Mouse (Mus musculus): ENCODE measurements around the gene Gtf2ird1. TPM values are rescaled to one million over a fixed set of nuclear protein-coding genes. Genes with fewer than 3 reads are reported as not detected.

Gene Gtf2ird1
- 62.6 and 64.9 TPM in 2 replicates for polyA plus RNA-seq (2015; fragmentation: Nextera tagmentation; extraction: Ambion mirVana)

GRCm38 (mm10) chr5:134456503-134456962 lies at the start of gene Gtf2ird1:
Gene Gtf2ird1 (minus strand): TSS chr5:134456716.
- Histone ChIP-seq H3K27ac (replicated peaks) (peak within 1 kb of the TSS; percentile 86), H3K4me2 (peak within 1 kb of the TSS; percentile 91), H3K4me3 (replicated peaks) (peak within 1 kb of the TSS; percentile 82), H3K9ac (replicated peaks) (peak within 1 kb of the TSS; percentile 82), H3K9me3 (replicated peaks) (no peaks in the 10 kb centered on the region), H3K36me3 (peaks cover 6% of the 10 kb centered on the region; the same call in 1 of the 2 replicates), H3K4me1 (peaks cover 27% of the 10 kb centered on the region), H3K27me3 (replicated peaks) (no peaks in the 10 kb centered on the region)
- WGBS = 1% methylated on average over 42 of the region's 44 CpGs
- ATAC-seq (ENCODE audit: low FRiP score) = peak; percentile 84

GRCm38 (mm10) chr5:134505810-134506292 lies 49.3 kb upstream of the Gtf2ird1 start:
- ATAC-seq (ENCODE audit: low FRiP score) = peak; percentile 81
- H3K27ac ChIP-seq (replicated peaks) = peak overlapping the region; percentile 74
- WGBS = 49% methylated on average over 9 of the region's 9 CpGs
- H3K4me2 ChIP-seq = no peak overlapping the region
- no peak overlapping the region for H3K9ac ChIP-seq (replicated peaks)
- no peak overlapping the region for H3K4me3 ChIP-seq (replicated peaks)
- no peaks in the 10 kb centered on the region for H3K27me3 ChIP-seq (replicated peaks)
- H3K4me1 ChIP-seq = peaks cover 12% of the 10 kb centered on the region
- H3K36me3 ChIP-seq = peaks cover 80% of the 10 kb centered on the region
- no peaks in the 10 kb centered on the region for H3K9me3 ChIP-seq (replicated peaks)

- Histone ChIP-seq H3K4me3 (replicated peaks) (no peak overlapping the region), H3K4me1 (peaks cover 9% of the 10 kb centered on the region), H3K9ac (replicated peaks) (no peak overlapping the region), H3K27me3 (replicated peaks) (no peaks in the 10 kb centered on the region), H3K36me3 (peaks cover 78% of the 10 kb centered on the region), H3K4me2 (no peak overlapping the region), H3K27ac (replicated peaks) (no peak overlapping the region), H3K9me3 (replicated peaks) (no peaks in the 10 kb centered on the region)
- 98% methylated on average over 18 of the region's 18 CpGs for WGBS
- ATAC-seq (ENCODE audit: low FRiP score) = no peak
Measured at GRCm38 (mm10) chr5:134502591-134502990, 46.1 kb upstream of the Gtf2ird1 start.

DNA sequence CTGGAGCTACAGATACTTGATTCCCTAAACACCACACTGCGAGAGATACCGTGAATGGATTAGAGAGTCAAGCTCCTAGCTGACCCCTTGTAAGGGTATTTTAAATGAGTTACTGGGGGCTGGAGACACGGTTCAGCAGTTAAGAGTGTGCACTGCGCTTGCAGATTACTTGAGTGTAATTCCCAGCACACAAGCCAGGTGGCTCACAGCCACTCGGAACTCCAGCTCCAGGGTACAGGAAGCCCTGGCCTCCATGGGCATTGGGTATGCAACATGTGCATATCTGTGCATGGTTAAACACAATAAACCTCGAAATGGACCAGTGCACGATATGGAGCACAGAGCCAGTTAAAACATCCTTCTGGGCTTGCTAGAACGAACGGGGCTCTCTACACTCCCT lies 44.9 kb upstream of the Gtf2ird1 start:
- no peaks in the 10 kb centered on the region for H3K27me3 ChIP-seq (replicated peaks)
- H3K36me3 ChIP-seq = peaks cover 79% of the 10 kb centered on the region
- no peak for ATAC-seq (ENCODE audit: low FRiP score)
- H3K9me3 ChIP-seq (replicated peaks) = no peaks in the 10 kb centered on the region
- peaks cover 8% of the 10 kb centered on the region for H3K4me1 ChIP-seq
- H3K4me3 ChIP-seq (replicated peaks) = no peak overlapping the region
- H3K27ac ChIP-seq (replicated peaks) = no peak overlapping the region
- 89% methylated on average over 9 of the region's 9 CpGs for WGBS
- H3K9ac ChIP-seq (replicated peaks) = no peak overlapping the region
- H3K4me2 ChIP-seq = no peak overlapping the region

DNA sequence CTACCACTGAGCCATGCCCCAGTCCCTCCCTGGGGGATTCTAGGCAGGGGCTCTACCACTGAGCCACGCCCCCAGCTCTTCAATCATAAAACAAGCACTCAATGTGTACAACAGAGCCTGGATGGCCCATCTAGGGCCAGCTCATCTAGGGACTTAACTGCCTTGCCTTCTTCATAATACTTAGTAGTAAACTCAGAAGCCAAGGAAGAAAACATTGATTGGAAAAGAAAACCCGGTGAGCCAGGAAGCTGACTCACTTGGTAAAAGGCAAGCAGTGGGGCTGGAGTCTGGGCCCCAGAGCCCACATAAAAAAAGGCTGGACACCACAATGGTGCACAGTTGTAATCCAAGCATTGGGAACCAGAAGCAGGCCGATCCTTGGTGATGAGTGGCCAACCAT lies 44.2 kb upstream of the Gtf2ird1 start:
- no peaks in the 10 kb centered on the region for H3K9me3 ChIP-seq (replicated peaks)
- 95% methylated on average over 3 of the region's 3 CpGs for WGBS
- peaks cover 87% of the 10 kb centered on the region for H3K36me3 ChIP-seq
- no peak overlapping the region for H3K9ac ChIP-seq (replicated peaks)
- H3K27me3 ChIP-seq (replicated peaks) = no peaks in the 10 kb centered on the region
- peaks cover 5% of the 10 kb centered on the region for H3K4me1 ChIP-seq
- no peak overlapping the region for H3K4me3 ChIP-seq (replicated peaks)
- no peak for ATAC-seq (ENCODE audit: low FRiP score)
- H3K27ac ChIP-seq (replicated peaks) = no peak overlapping the region
- H3K4me2 ChIP-seq = no peak overlapping the region

DNA sequence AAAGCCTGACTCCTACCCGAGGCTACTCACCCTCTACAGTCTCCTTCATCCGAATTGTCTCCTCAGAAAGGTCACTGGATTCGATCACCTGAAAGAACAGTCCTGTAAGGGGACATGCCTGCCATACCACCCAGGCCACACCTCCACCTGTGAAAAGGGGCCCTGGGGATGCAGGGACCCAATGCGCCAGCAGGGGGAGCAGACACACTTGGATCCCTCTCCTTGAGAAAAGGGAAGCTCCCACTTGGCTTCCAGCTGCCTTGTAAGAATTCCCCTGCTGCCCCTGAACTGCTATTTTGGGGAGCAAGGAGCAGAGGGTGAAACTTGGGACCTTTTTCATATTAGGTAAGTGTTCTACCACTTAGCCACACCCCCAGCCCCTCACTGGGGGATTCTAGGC lies 43.5 kb upstream of the Gtf2ird1 start:
- peaks cover 4% of the 10 kb centered on the region for H3K4me1 ChIP-seq
- H3K9me3 ChIP-seq (replicated peaks) = no peaks in the 10 kb centered on the region
- no peak overlapping the region for H3K4me3 ChIP-seq (replicated peaks)
- H3K4me2 ChIP-seq = no peak overlapping the region
- H3K27ac ChIP-seq (replicated peaks) = no peak overlapping the region
- ATAC-seq (ENCODE audit: low FRiP score) = no peak
- 85% methylated on average over 4 of the region's 4 CpGs for WGBS
- no peak overlapping the region for H3K9ac ChIP-seq (replicated peaks)
- peaks cover 87% of the 10 kb centered on the region for H3K36me3 ChIP-seq
- H3K27me3 ChIP-seq (replicated peaks) = no peaks in the 10 kb centered on the region

DNA sequence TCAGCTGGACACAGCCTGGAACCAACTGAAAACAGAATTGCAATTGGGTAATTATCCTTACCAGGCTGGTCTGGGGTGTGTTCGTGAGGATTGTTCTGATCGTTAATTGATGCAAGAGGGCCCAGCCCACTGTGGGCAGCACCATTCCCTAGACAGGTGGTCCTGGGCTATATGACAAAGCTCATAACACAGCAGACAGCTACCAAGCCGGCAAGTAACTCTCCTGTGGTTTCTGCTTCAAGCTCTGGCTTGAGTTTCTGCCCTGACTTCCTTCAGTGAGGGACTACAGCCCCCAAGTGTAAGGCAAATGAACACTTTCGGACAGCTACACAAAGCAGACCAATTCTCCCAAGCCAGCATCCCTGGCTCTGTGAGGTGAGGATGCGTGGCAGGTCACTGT lies 40.5 kb upstream of the Gtf2ird1 start:
- Histone ChIP-seq H3K4me1 (0 out of 2 replicates have a peak, but pooled peaks cover 3% of the 10 kb centered on the region), H3K9ac (replicated peaks) (no peak overlapping the region), H3K4me2 (no peak overlapping the region), H3K9me3 (replicated peaks) (no peaks in the 10 kb centered on the region), H3K27me3 (replicated peaks) (no peaks in the 10 kb centered on the region), H3K4me3 (replicated peaks) (no peak overlapping the region), H3K36me3 (peaks cover 88% of the 10 kb centered on the region), H3K27ac (replicated peaks) (no peak overlapping the region)
- 95% methylated on average over 5 of the region's 5 CpGs for WGBS
- ATAC-seq (ENCODE audit: low FRiP score) = no peak

GRCm38 (mm10) chr5:134495796-134496195 lies 39.3 kb upstream of the Gtf2ird1 start:
- Histone ChIP-seq H3K4me1 (0 out of 2 replicates have a peak, but pooled peaks cover 5% of the 10 kb centered on the region), H3K27me3 (replicated peaks) (no peaks in the 10 kb centered on the region), H3K27ac (replicated peaks) (no peak overlapping the region), H3K9me3 (replicated peaks) (no peaks in the 10 kb centered on the region), H3K4me2 (no peak overlapping the region), H3K36me3 (peaks cover 83% of the 10 kb centered on the region), H3K4me3 (replicated peaks) (no peak overlapping the region), H3K9ac (replicated peaks) (no peak overlapping the region)
- ATAC-seq (ENCODE audit: low FRiP score) = no peak
- 88% methylated on average over 4 of the region's 4 CpGs for WGBS

DNA sequence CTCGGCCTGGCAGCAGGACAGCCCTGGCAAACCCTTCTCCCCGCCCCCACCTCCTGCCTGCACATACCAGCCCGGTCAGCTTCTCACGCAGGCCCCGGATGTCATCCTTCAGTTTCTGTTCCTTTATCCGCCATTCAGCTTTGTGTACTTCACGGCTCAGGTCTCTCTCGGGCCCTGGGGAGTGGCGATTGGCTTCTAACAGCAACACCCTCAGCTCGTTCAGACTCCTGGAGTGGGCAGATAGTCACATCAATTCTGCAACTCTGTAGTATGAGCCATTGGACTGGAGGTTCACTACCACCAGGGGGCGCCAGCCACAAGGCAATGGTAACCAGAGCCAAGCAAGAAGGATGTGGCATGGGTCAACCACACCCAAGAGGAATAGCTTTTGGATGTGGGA lies 37.6 kb upstream of the Gtf2ird1 start:
- Histone ChIP-seq H3K4me2 (no peak overlapping the region), H3K4me3 (replicated peaks) (no peak overlapping the region), H3K36me3 (peaks cover 85% of the 10 kb centered on the region), H3K4me1 (0 out of 2 replicates have a peak, but pooled peaks cover 5% of the 10 kb centered on the region), H3K27ac (replicated peaks) (no peak overlapping the region), H3K27me3 (replicated peaks) (no peaks in the 10 kb centered on the region), H3K9ac (replicated peaks) (no peak overlapping the region), H3K9me3 (replicated peaks) (no peaks in the 10 kb centered on the region)
- ATAC-seq (ENCODE audit: low FRiP score) = peak; percentile 42; the same call in 1 of the 2 replicates
- 52% methylated on average over 11 of the region's 11 CpGs for WGBS

- H3K27me3 ChIP-seq (replicated peaks) = no peaks in the 10 kb centered on the region
- no peak overlapping the region for H3K9ac ChIP-seq (replicated peaks)
- H3K4me1 ChIP-seq = peaks cover 13% of the 10 kb centered on the region
- no peak overlapping the region for H3K4me2 ChIP-seq
- H3K9me3 ChIP-seq (replicated peaks) = no peaks in the 10 kb centered on the region
- no peak for ATAC-seq (ENCODE audit: low FRiP score)
- H3K27ac ChIP-seq (replicated peaks) = no peak overlapping the region
- WGBS = 97% methylated on average over 4 of the region's 4 CpGs
- no peak overlapping the region for H3K4me3 ChIP-seq (replicated peaks)
- peaks cover 81% of the 10 kb centered on the region for H3K36me3 ChIP-seq
Measured at GRCm38 (mm10) chr5:134492956-134493355, 36.4 kb upstream of the Gtf2ird1 start.

GRCm38 (mm10) chr5:134491712-134492417 lies 35.3 kb upstream of the Gtf2ird1 start:
- H3K36me3 ChIP-seq = peaks cover 70% of the 10 kb centered on the region
- 27% methylated on average over 18 of the region's 18 CpGs for WGBS
- H3K4me2 ChIP-seq = no peak overlapping the region
- no peaks in the 10 kb centered on the region for H3K9me3 ChIP-seq (replicated peaks)
- no peak overlapping the region for H3K9ac ChIP-seq (replicated peaks)
- H3K27ac ChIP-seq (replicated peaks) = peak overlapping the region; percentile 58
- no peak overlapping the region for H3K4me3 ChIP-seq (replicated peaks)
- ATAC-seq (ENCODE audit: low FRiP score) = no peak
- no peaks in the 10 kb centered on the region for H3K27me3 ChIP-seq (replicated peaks)
- peaks cover 13% of the 10 kb centered on the region for H3K4me1 ChIP-seq

GRCm38 (mm10) chr5:134491206-134491605 lies 34.7 kb upstream of the Gtf2ird1 start:
- Histone ChIP-seq H3K4me1 (peaks cover 15% of the 10 kb centered on the region), H3K4me3 (replicated peaks) (no peak overlapping the region), H3K9ac (replicated peaks) (no peak overlapping the region), H3K36me3 (peaks cover 64% of the 10 kb centered on the region), H3K9me3 (replicated peaks) (no peaks in the 10 kb centered on the region), H3K4me2 (no peak overlapping the region), H3K27ac (replicated peaks) (no peak overlapping the region), H3K27me3 (replicated peaks) (no peaks in the 10 kb centered on the region)
- 86% methylated on average over 2 of the region's 2 CpGs for WGBS
- no peak for ATAC-seq (ENCODE audit: low FRiP score)
